Mouse (Mus musculus): Measurements from ENCODE around the gene Scnm1.
"Not testable (repeated sequence)": the region's sequence is repeated elsewhere in the genome, so short reads cannot be mapped to it uniquely, and the experiment has no call there.

Gene Scnm1

DNA sequence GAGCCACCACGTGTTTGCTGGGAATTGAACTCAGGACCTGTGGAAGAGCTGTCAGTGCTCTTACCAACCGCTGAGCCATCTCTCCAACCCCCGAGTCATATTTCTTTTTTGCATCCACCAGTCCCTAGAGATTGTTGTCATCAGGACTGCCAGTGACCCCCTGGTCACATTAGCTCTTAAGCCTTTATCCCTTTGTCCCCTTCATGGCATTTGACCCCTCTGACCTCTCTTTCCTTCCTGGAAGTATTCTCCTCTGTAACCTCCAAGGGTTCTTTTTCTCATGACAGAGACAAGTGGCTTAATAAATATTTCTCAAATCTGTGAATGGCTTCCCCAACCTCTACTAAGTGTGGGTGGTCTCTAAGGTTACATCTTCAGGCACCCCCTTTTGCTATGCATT lies 14.1 kb upstream of the Scnm1 start:
- peak; percentile 54 for DNase-seq (ENCODE audit: low spot score)

GRCm38 (mm10) chr3:95142617-95143011 lies 8.8 kb upstream of the Scnm1 start:
- DNase-seq (ENCODE audit: low spot score): peak; percentile 88

- DNase-seq (ENCODE audit: low spot score): no peak
These were observed 8.3 kb upstream of the Scnm1 start, which contains the start of gene Tnfaip8l2 for GRCm38 (mm10) chr3:95141952-95142616. Gene Tnfaip8l2 (minus strand): TSS chr3:95142360.

DNA sequence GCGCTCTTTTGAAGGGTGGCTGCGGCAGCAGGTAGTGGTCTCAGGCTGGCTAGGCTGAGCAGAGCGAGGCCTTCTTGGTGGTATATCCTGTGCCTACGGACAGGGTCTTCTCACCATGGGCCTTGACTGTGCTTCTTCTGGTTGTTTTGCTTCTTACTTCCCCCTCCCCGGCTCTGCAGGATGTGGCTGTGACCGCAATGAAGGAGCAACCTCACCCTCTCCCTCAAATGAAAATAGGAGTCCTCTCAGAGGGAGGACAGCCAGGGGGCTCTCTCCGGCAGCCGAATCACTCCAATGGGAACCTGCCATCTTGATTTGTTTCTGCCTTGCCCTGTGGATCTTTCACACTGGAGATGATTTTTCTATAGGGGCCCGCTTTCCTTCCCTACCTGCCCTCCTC lies 7.7 kb upstream of the Scnm1 start:
- DNase-seq (ENCODE audit: low spot score): no peak

DNA sequence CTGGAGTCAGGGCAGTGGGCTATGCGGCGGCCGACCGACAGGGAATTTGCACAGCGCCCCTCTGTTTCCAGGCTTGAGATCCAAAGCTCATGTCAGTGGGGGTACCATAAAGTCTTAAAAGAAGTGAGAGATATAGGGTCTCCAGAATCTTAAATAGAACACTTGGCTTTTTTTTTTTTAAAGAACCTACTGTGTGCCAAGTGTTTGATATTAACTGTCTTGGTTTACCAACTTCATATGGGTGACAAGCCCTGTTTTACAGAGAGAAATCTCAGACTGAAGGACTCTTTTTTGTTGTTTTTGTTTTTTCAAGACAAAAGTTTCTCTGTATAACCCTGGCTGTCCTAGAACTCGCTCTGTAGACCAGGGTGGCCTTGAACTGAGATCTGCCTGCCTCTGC lies 7.0 kb upstream of the Scnm1 start:
- no peak for DNase-seq (ENCODE audit: low spot score)

- DNase-seq (ENCODE audit: low spot score): no peak
These were observed 6.4 kb upstream of the Scnm1 start for GRCm38 (mm10) chr3:95140289-95140595.

DNA sequence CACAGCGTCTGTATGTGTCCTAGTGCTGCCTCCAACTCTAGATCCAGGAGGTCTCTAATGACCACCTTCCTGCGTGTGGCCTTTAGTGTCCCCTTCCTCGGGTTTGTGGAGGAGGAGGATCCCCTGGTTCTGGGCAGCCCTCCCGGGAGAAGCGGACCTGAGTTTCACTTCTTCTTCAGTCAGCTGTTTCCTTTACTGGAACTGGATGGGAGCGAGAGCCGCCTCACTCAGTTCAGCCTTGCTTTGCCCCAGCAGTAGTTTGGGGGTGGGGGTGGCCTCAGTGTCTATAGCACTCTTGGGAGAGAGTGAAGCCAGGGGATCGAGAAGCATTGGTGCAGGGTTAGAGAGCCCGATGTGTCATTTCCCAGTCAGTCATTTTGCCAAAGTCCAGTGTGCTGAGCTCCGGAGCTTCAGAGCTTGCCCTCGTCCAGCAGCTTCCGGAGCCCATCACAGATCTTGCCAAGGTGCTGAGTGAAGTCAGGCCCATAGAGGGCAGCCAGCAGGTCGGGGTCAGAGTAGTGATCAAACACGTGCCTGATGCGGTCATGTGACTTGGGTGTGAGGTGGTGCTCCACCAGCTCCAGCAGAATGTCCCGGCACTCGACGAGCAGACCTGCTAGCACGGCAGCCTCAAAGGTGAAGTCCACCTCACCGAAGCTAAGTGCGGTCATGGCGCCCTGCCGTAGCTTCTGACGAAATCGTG lies 5.9 kb upstream of the Scnm1 start:
- no peak for DNase-seq (ENCODE audit: low spot score)

- no peak for DNase-seq (ENCODE audit: low spot score)
These were observed 2.5 kb upstream of the Scnm1 start for GRCm38 (mm10) chr3:95136336-95136735.

GRCm38 (mm10) chr3:95135433-95136052 lies 1.7 kb upstream of the Scnm1 start:
- DNase-seq (ENCODE audit: low spot score): no peak

DNA sequence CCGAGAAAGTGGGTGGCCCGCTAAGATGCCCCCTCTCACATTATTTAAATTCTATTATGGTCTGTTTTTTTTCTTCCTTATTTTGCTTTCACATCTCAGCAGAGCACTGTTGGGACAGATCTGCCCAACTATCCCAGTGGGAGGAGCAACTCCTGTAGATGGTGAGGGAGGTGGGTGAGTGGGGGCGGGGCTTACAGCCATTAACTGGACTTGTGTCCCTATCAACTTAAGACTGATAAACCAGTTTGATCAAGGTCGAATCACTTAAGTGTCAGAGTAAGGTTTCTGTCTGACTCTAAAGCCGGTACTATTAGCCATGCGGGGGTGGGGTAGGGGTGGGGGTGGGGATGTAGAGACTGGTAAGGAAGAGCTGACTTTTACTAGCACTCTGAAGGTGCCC lies 1.2 kb upstream of the Scnm1 start:
- DNase-seq (ENCODE audit: low spot score): peak; percentile 40

DNA sequence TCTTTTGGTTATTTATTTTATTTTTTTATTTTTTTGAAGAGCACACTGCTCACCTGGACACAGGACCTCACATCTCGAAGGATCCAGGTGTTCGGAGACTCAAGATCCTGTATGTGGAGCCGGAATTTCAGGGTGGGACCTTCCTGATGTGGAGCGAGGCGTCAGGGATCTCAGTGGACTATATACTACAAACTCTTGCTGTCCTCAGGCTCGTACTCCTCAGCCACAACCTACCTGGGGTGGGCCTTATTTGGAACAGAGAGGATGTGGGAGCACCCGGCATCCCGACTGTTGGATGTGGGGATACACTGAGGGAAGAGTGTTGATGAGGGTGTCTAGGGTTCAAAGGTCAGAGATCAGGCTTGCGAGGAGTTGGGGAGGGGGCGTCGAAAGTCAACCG lies 322 bp upstream of the Scnm1 start:
- not testable (repeated sequence) for DNase-seq (ENCODE audit: low spot score)

- DNase-seq (ENCODE audit: low spot score): no peak
These were observed 635 bp downstream of the Scnm1 start for GRCm38 (mm10) chr3:95133176-95133575.

DNA sequence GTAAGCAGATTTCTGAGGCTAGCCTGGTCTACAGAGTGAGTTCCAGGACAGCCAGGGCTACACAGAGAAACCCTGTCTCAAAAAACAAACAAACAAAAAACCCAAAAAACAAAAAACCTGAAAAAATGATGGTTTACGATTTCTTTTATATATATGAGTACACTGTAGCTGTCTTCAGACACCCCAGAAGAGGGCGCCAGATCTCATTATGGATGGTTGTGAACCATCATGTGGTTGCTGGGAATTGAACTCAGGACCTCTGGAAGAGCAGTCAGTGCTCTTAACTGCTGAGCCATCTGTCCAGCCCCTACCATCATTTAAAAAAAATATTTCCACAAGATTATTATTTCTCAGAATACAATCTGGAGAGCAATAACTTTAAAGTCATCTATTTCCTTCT lies 1.4 kb downstream of the Scnm1 start:
- DNase-seq (ENCODE audit: low spot score): not testable (repeated sequence)

DNA sequence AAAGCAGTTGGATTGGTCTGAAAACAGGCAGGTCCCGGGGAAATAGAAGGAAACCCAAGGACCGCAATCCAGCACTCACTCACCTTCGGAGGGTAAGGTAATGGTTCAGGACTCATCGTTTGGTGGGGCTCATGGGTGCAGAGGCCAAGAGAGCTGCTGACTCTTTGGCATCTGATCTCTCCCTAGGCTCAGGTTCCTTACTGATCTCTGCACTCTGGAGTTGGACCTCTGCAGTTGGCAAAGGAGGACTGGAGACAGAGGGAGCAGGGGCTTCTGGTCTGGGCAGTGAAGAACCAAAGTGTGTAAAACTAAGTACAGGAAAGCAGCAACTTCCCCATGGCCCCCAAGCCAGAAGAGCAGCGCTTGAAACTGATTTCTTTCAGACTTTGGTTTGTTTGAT lies 3.7 kb downstream of the Scnm1 start:
- no peak for DNase-seq (ENCODE audit: low spot score)

DNA sequence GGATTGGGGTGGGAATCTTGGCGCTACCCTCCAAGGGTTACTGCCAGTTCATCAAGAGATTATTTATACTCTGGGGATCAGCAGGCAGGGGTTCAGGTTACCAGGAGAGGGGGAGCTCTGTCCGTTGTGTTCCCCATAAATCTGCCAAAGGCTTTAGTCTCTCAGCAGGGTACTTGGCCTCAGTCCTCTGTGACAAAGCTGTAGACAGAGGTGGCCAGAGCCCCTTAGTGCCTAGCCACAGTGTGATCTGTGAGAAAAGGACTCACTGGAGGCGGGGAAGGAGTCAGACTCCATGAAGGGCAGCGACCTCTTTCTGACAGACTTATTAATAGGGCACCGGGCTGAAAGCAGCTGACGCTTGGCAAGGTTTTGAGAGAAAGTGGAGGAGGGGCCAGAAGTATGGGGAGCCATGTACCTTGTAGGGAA lies 4.6 kb downstream of the Scnm1 start:
- DNase-seq (ENCODE audit: low spot score): peak; percentile 49

DNA sequence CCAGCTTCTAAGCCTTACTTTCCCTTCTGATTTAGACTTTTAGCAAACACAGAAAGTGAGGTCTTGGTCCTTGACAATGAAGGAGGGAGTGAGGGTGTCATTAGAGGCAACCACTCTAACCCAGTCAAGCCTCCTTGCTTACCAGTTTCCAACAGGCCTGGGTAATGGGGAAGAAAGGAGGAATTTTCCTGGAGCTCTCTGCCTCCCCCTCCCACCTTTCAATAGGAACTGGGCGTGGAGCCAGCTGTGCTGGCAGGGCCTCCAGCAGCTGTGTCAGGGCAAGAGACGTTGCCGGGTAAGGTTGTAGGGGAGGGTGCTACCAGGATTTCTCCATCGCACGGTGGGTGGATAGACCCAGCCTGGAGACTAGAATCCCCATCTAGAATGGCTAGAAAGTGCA lies 8.8 kb downstream of the Scnm1 start:
- no peak for DNase-seq (ENCODE audit: low spot score)

DNA sequence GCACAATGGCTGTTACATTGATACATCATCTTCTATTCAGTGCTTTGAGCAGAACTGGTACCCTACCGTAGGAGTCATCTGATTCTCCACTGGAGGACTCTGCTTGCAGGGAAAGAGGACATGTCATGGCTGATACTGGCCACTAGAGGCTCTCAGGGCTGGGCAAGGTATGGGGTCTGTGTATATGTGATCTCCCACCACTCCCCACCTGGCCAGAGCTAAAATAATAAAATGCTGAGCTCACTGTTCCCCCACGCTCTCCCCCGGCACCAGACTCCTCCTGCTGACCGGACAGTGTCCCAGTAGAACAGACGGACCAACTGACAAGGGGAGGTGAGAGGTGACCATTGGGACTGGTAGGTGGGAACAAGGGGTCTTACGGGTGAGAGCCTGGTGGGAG lies 9.6 kb downstream of the Scnm1 start, which contains the start of gene Tmod4:
Tmod4 (plus strand) TSS at position 231 of the 400 bp plus-strand sequence.
- peak; percentile 49 for DNase-seq (ENCODE audit: low spot score)

DNA sequence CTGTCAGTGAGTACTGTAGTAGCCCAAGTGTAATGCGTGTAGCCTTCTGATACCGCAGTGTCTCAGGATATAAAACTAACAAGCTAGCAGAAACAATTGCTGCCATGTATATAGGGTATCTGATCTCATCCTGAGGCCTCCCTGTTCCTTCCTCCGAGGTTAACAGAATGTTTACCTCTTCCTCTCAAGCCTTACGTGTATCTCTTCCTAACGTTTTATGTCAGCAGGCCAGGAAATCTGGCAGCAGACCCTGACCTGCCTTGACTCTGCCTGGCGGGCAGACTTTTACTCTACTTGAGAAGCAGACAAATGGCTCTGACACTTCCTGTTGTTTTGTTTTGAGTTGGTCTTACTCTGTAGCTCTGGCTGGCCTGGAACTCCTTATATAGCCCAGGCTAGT lies 12.2 kb downstream of the Scnm1 start:
- no peak for DNase-seq (ENCODE audit: low spot score)

GRCm38 (mm10) chr3:95117751-95118150 lies 16.1 kb downstream of the Scnm1 start:
- no peak for DNase-seq (ENCODE audit: low spot score)

DNA sequence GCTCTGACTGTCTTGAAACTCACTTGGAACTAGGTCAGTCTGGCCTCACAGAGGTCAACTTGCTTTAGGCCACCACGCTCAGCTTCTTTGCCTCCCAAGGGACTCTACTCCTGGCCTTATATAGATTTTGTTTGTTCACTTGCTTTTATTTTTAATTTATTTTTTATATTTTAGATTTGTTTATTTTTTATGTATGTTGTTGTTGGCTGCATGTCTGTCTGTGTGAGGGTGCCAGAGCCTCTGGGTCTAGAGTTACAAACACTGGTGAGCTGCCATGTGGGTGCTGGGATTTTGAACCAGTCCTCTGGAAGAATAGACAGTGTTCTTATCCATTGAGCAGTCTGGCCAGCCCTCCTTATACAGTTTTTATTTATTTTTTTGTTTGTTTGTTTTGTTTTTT lies 21.1 kb downstream of the Scnm1 start:
- no peak for DNase-seq (ENCODE audit: low spot score)

DNA sequence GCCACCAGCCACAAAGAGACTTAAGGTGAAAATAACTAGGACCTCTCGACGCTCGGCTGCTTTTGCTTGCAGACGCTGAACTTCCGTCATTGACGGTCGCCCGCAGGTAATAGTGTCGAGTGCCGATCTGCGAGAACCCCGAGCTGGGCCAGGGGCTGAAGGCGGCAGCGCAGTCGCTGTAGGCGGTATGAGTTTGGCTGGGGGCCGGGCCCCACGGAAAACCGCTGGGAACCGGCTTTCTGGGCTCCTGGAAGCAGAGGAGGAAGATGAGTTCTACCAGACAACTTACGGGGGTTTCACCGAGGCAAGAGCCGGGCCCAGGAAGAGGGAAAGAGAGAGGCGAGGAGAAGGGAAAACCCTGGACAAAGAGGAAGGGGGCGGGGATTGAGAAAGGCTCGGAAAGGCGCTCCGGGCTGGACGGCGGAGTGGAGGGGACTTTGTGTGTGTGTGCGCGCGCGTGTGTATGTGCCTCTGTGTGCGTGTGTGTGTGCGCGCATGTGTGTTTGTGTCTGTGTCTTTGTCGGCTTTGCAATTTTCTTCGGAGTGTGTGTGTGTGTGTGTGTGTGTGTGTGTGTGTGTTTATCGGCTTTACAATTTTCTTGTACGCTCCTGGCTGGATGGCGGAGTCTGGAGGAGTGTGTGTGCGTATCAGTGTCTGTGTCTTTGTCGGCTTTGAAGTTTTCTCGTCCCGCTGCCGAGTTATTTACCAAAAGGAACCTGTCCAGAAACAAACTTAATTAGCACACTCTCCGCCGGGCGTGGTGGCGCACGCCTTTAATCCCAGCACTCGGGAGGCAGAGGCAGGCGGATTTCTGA lies 22.7 kb downstream of the Scnm1 start, which contains the start of gene Vps72:
Vps72 (plus strand) TSS at position 112 of the 816 bp plus-strand sequence.
- DNase-seq (ENCODE audit: low spot score): peak; percentile 96

DNA sequence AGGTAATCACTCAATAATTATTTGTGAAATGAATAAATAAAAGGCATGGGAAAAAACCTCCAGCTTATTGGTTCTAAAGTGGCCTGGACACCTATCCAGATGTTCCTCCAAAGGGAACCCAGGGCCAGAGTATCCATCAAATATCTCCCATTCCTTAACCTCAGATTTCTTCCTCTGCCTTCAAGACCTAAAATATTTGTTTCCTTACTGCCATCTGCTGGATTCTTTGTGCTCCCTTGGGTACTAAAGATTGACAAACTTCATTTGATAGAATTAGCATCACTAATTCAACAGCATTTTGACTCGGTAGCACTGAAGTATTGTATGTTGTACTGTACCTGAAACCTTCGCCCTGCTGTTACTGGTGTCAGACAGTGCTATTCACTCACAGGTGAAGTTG lies 25.9 kb downstream of the Scnm1 start:
- peak; percentile 32 for DNase-seq (ENCODE audit: low spot score)
